Mouse (Mus musculus) embryonic facial prominence, embryonic 11.5 days (tissue): Measurements from ENCODE around the gene Ttll1. TPM values are rescaled to one million over a fixed set of nuclear protein-coding genes. Genes with fewer than 3 reads are reported as not detected.
"Not testable (repeated sequence)": the region's sequence is repeated elsewhere in the genome, so short reads cannot be mapped to it uniquely, and the experiment has no call there.

Source experiments
- ATAC-seq: fragments of 200-750 bp; cut with Nextera tagmentation; replicated peaks from 2 replicates; pipeline ENCODE4 v1.8.0; 2017; ENCODE audit warnings: low read depth; ENCODE audit not compliant: insufficient number of reproducible peaks, low FRiP score, low TSS enrichment
- DNase-seq: peaks from one replicate; pipeline ENCODE4 v3.0.0-alpha.2; 2015; ENCODE audit warnings: low spot score
- H3K27ac ChIP-seq: fragments of 300-500 bp; sonication (generic); replicated peaks from 2 replicates; pipeline ENCODE4 v1.5.1; 2014; ENCODE audit warnings: mild to moderate bottlenecking, low read depth, low read length, control low read depth
- H3K27me3 ChIP-seq: fragments of 300-500 bp; sonication (generic); 2 replicates; pipeline ENCODE4 v1.6.1; 2014; ENCODE audit warnings: mild to moderate bottlenecking, low read length, moderate library complexity, mixed read lengths; ENCODE audit not compliant: control insufficient read depth, insufficient read depth
- H3K36me3 ChIP-seq: fragments of 300-500 bp; sonication (generic); replicated peaks from 2 replicates; pipeline ENCODE4 v1.6.1; 2014; ENCODE audit warnings: low read depth, mild to moderate bottlenecking, low read length, moderate library complexity, mixed read lengths; ENCODE audit not compliant: control insufficient read depth, insufficient read depth
- H3K4me1 ChIP-seq: fragments of 300-500 bp; sonication (generic); 2 replicates; pipeline ENCODE4 v1.6.1; 2014; ENCODE audit warnings: low read length, mixed read lengths; ENCODE audit not compliant: control insufficient read depth, insufficient read depth
- H3K4me2 ChIP-seq: fragments of 300-500 bp; sonication (generic); 2 replicates; pipeline ENCODE4 v1.6.1; 2014; ENCODE audit warnings: low read depth, mild to moderate bottlenecking, control low read depth, low read length, moderate library complexity
- H3K4me3 ChIP-seq: fragments of 300-500 bp; sonication (generic); 2 replicates; pipeline ENCODE4 v1.5.1; 2014; ENCODE audit warnings: low read depth, low read length, control low read depth
- H3K9ac ChIP-seq: fragments of 300-500 bp; sonication (generic); replicated peaks from 2 replicates; pipeline ENCODE4 v1.6.1; 2014; ENCODE audit warnings: mild to moderate bottlenecking, control low read depth, low read length
- H3K9me3 ChIP-seq: fragments of 300-500 bp; sonication (generic); replicated peaks from 2 replicates; pipeline ENCODE4 v1.6.1; 2016; ENCODE audit warnings: mild to moderate bottlenecking, low read length, inconsistent platforms, mixed read lengths; ENCODE audit not compliant: control insufficient read depth
- WGBS: fragments of 180-500 bp; shearing (Covaris S2); extraction: QIAGEN DNeasy Blood & Tissue Kit; methylation state at CpG from one replicate; pipeline ENCODE4 v1.1.7; 2014; 5-methylcytosine and 5-hydroxymethylcytosine counted together
- polyA plus RNA-seq: library from polyadenylated mRNA; unstranded; fragments of >200 nt; fragmentation: Nextera tagmentation; extraction: Ambion mirVana; gene quantifications from 2 replicates; pipeline ENCODE4 v1.2.1, GENCODE M21; 2014

Ttll1 gene
- polyA plus RNA-seq, 1 experiment from 2014 or later: 18.1 TPM

DNA sequence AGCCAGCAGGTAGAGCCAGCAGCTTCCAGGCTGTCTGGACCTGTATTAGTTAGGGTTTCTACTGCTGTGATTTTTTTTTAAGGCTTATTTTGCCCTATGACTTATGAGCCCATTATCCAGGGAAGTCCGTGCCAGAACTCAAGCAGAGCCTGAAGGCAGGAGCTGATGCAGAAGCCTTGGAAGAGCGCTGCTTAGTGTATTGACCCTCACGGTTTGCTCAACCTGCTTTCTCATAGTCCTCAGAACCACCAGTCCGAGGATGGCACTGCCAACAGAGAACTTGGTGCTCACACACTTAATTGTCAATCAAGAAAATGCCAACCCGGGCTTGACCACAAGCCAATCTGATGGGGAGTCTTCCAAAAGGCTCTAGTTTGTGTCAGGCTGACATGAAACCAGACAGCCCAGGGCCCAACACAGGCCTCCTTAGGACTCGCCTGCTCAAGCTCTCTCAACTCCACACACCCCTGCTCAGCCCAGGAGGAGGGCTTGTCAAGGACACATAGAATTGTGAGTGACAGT lies 10.2 kb upstream of the Ttll1 start:
- Histone ChIP-seq H3K36me3 (no peaks in the 10 kb centered on the region), H3K4me2 (no peak overlapping the region), H3K9me3 (no peaks in the 10 kb centered on the region), H3K4me3 (no peak overlapping the region), H3K27ac (no peak overlapping the region), H3K9ac (no peak overlapping the region), H3K4me1 (peaks cover 4% of the 10 kb centered on the region; the same call in 1 of the 2 replicates), H3K27me3 (peaks cover 4% of the 10 kb centered on the region; the same call in 1 of the 2 replicates)
- WGBS: 87% methylated on average over 6 of the region's 6 CpGs
- no peak for ATAC-seq
- DNase-seq: no peak

DNA sequence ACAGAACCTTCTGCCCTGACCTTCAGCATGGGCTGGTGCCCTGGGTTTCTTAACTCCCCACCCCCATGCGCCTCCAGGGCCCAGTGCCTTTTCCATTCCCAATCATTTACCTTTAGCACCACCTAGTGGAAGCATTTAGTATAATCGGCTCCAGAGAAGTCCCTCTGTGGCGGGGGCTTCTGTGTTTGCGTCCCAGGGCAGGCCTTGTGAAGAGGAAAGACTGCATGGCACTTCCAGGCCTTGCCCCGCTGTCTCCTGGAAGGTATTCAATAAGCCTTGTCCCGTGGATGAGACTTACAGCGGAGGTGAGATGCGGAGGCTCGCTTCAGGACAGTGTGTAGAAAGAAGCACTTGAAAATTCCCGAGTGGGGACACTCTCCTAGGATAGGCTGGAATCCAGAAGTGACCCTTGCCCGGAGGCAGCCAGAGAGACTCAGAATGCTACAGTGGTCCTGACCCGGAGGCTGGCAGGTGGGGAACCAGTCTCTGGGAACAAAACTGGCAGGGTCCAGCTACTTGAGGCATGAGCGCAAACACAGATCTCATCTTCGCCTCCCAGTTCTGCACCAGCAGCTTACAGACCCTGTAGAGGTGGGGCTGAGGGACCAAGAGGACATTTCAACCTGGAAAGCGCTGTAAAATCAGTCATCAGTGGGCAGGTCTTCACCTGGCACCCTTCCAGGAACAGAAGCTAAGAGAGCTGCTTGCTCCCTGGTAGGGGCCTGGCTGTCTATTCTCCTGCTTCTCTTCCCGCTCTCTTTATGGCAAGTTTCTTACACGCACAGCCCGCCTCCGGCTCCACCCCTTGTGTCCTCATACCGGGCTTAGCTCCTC lies 7.7 kb upstream of the Ttll1 start:
- ATAC-seq: peak; percentile 65; the same call in 1 of the 2 replicates
- Histone ChIP-seq H3K4me3 (no peak overlapping the region), H3K4me1 (peaks cover 4% of the 10 kb centered on the region; the same call in 1 of the 2 replicates), H3K9me3 (no peaks in the 10 kb centered on the region), H3K36me3 (no peaks in the 10 kb centered on the region), H3K4me2 (no peak overlapping the region), H3K9ac (peak overlapping the region; percentile 37; the same call in 1 of the 2 replicates), H3K27me3 (no peaks in the 10 kb centered on the region), H3K27ac (no peak overlapping the region)
- DNase-seq: peak; percentile 93
- 37% methylated on average over 20 of the region's 20 CpGs for WGBS

DNA sequence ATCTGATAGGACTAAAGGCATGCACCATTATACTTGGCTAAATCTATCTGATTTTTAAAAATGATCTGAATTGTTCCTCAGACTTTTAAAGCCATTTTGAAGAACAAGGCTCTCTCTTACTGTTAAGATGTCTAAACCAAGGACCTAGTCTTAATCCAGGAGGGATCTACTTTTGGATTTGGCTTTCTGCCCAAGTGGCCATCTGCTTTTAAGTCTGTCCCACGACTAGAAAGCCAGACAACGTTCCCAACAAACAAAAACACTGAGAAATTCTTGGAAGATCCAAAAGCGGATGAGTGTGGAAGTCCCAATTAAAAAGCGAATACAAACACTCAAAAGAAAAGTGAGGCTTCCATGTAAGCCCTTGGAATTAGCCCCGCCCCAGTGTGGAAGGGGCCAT lies 4.3 kb upstream of the Ttll1 start:
- ATAC-seq: no peak
- WGBS: 68% methylated on average over 5 of the region's 5 CpGs

DNA sequence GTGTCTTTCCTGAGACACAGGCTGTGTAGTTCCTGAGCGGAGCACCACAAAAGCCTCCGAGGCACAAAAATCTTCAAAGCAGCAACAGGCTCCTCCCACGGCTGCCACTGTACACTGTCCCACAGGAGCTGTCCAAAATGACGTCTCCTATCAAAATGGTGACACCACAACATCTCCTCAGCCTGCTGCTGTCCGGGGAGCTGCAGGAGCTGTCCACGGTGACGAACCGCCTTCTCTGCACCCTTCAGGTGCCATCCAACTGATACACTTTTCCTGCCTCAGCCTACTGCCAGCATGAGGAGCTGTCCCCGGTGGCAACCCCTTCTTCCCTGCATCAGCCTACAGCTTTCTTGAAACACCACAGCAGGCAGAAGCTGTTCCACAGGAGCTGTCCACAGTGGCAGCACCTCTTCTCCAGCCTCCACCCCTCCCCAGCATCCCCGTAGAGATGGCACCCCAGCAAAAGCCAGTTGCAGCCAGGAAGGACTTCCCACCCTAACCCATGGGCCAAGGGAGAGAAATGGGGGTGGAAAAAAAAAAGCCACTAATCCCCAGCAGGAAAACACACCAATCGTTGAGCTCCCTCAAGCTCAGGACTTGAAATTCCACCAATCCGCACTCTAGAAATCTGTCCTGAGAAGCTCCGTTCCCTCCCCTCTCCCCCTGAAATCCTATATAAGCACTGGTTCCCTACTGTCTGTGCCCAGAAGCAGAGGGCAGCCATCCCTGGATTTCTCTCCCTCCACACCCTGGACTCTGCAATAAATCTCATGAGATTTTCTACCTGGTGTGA lies 2.0 kb upstream of the Ttll1 start:
- Histone ChIP-seq H3K27me3 (no peaks in the 10 kb centered on the region), H3K4me3 (no peak overlapping the region), H3K36me3 (no peaks in the 10 kb centered on the region), H3K9me3 (no peaks in the 10 kb centered on the region), H3K9ac (no peak overlapping the region), H3K4me2 (no peak overlapping the region), H3K4me1 (no peaks in the 10 kb centered on the region), H3K27ac (no peak overlapping the region)
- ATAC-seq (no peak), DNase-seq (no peak)
- 78% methylated on average over 12 of the region's 13 CpGs for WGBS

More for the DNA sequence above, 4.3 kb upstream of the Ttll1 start:
- no peaks in the 10 kb centered on the region for H3K36me3 ChIP-seq
- no peaks in the 10 kb centered on the region for H3K9me3 ChIP-seq
- no peaks in the 10 kb centered on the region for H3K27me3 ChIP-seq
- H3K4me3 ChIP-seq: no peak overlapping the region
- DNase-seq: no peak
- no peaks in the 10 kb centered on the region; the same call in 1 of the 2 replicates for H3K4me1 ChIP-seq
- H3K4me2 ChIP-seq: no peak overlapping the region
- H3K27ac ChIP-seq: no peak overlapping the region
- H3K9ac ChIP-seq: no peak overlapping the region

DNA sequence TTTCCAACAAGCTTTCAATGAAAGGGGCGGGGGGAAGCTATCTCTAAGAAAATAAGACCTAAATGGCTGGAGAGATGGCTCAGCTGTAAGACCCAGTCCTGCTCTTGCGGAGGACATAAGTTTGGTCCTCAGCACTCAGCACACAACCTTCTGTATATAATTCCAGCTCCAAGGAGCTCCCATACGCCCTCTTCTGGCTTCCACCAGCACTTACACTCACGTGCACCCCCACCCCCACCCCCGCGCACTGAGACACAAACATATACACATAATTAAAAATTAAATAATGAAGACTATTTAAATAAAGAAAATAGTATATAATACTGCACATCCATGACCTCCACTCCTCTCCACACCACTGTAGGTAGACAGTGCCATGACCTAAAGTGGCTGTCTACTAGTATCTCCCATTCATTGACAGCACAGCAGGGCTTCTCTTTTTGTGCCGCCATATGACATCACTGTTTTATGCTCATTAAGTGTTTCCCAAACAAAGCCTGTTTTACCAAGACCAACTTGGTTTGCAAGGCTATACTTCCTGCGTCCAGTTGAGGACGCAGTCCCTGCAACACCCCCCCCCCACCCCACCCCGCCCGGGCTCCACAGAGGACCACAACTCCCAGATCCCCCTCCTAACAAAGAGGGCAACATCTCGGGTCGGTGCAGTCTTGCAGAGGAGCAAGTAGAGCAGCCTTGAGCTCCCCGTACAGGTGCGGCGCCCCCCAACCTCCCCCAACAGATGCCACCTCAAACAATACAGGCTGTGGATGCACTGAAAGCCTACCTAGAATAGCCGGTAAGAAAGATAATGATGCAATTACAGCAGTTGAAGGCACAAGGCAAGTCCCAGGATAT lies 516 bp downstream of the Ttll1 start:
- peak; percentile 83 for ATAC-seq
- H3K27me3 ChIP-seq: no peaks in the 10 kb centered on the region

DNA sequence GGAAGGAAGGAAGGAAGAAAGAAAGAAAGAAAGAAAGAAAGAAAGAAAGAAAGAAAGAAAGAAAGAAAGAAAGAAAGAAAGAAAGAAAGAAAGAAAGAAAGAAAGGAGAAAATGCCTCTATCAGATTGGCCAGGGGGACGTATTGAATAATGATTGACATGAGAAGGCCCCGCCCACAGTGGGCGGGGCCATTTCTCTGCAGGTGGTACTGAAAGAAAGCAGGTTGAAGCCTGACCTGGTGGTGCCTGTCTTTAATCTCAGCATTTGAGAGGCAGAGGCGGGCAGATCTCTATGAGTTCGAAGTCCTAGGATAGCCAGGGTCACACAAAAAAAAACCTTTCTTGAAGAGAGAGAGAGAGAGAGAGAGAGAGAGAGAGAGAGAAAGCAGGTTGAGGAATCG lies 9.2 kb downstream of the Ttll1 start:
- not testable (repeated sequence) for H3K9ac ChIP-seq, DNase-seq, H3K4me1 ChIP-seq, H3K4me2 ChIP-seq, H3K4me3 ChIP-seq, H3K9me3 ChIP-seq, H3K27ac ChIP-seq, ATAC-seq, H3K27me3 ChIP-seq, H3K36me3 ChIP-seq
- WGBS: 79% methylated on average over 6 of the region's 6 CpGs

More for the DNA sequence above, 516 bp downstream of the Ttll1 start:
- Histone ChIP-seq H3K36me3 (no peaks in the 10 kb centered on the region), H3K27ac (no peak overlapping the region), H3K4me3 (peak overlapping the region; percentile 51), H3K4me2 (peak overlapping the region; percentile 50), H3K9me3 (no peaks in the 10 kb centered on the region), H3K4me1 (no peaks in the 10 kb centered on the region), H3K9ac (peak overlapping the region; percentile 48)
- 25% methylated on average over 17 of the region's 17 CpGs for WGBS
- no peak for DNase-seq

DNA sequence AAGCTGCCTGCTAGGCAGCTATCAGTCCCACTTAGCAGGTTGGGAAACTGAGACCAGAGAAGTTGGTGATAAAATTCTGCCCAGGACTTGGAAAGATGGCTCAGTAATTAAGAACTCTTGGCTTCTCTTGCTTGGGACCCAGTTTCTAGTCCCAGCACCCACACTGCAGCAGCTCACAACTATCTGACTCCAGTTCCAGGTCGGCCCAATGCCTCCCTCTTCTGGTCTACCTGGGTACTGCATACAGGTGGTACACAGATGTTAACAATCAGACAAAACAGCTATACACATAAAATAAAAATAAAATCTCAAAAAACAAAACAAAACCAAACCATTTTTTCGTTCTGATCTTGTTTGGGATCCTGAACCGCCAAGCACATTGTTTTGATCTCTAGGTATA lies 10.3 kb downstream of the Ttll1 start:
- no peak overlapping the region for H3K4me3 ChIP-seq
- H3K9ac ChIP-seq: no peak overlapping the region
- no peaks in the 10 kb centered on the region for H3K27me3 ChIP-seq
- WGBS: 60% methylated on average over 3 of the region's 3 CpGs
- no peak for ATAC-seq
- no peak overlapping the region for H3K4me2 ChIP-seq
- H3K9me3 ChIP-seq: no peaks in the 10 kb centered on the region
- DNase-seq: no peak
- H3K4me1 ChIP-seq: no peaks in the 10 kb centered on the region
- H3K36me3 ChIP-seq: no peaks in the 10 kb centered on the region; the same call in none of the 2 replicates
- no peak overlapping the region for H3K27ac ChIP-seq
